Mouse (Mus musculus) bone marrow, adult 2 months (tissue): ENCODE data around the gene Ube2c. TPM values are rescaled to one million over a fixed set of nuclear protein-coding genes. Genes with fewer than 3 reads are reported as not detected.
"Not testable (repeated sequence)": the region's sequence is repeated elsewhere in the genome, so short reads cannot be mapped to it uniquely, and the experiment has no call there.

Experiments
- H3K27ac ChIP-seq: fragments of 200-500 bp; 2 replicates; pipeline ENCODE4 v1.5.1; 2012; ENCODE audit warnings: low read depth, mild to moderate bottlenecking, control low read depth, inconsistent platforms, low read length; ENCODE audit not compliant: control insufficient read depth, poor library complexity, insufficient read depth
- H3K4me1 ChIP-seq: fragments of 200-500 bp; 2 replicates; pipeline ENCODE4 v1.6.1; 2011; ENCODE audit warnings: low read length; ENCODE audit not compliant: control insufficient read depth, insufficient read depth
- H3K4me3 ChIP-seq: fragments of 200-500 bp; replicated peaks from 2 replicates; pipeline ENCODE3; 2011; ENCODE audit warnings: mild to moderate bottlenecking, low read depth, low read length, control low read depth; ENCODE audit not compliant: control insufficient read depth
- CTCF ChIP-seq: fragments of 200-500 bp; IDR thresholded peaks from 2 replicates; pipeline ENCODE4 v1.5.1; 2011; ENCODE audit warnings: low read length, control low read depth; ENCODE audit not compliant: control insufficient read depth, insufficient read depth
- POLR2A ChIP-seq: fragments of 200-500 bp; IDR thresholded peaks from 2 replicates; pipeline ENCODE4 v1.6.1; 2011; ENCODE audit warnings: low read depth, mild to moderate bottlenecking, control low read depth, low read length, borderline replicate concordance; ENCODE audit not compliant: control insufficient read depth
- WGBS: fragments of 180-500 bp; shearing (Covaris S2); methylation state at CpG from one replicate; pipeline ENCODE4 v1.1.7; 2018; 5-methylcytosine and 5-hydroxymethylcytosine counted together
- polyA plus RNA-seq: library from polyadenylated mRNA; stranded (reverse); fragments of >200 nt; gene quantifications from 2 replicates; pipeline ENCODE4 v1.2.4, GENCODE M21; 2011; ENCODE audit warnings: low replicate concordance; ENCODE audit not compliant: missing spikeins, insufficient read depth, insufficient read length

Gene Ube2c
- polyA plus RNA-seq, 1 experiment, result 261 TPM

GRCm38 (mm10) chr2:164795868-164796267 lies 26.2 kb downstream of the Ube2c start:
- WGBS, result 83% methylated on average over 4 of the region's 4 CpGs
- H3K4me3 ChIP-seq, result no peak overlapping the region
- no peak for TF ChIP-seq CTCF
- TF ChIP-seq POLR2A, result no peak
- H3K4me1 ChIP-seq, result no peaks in the 10 kb centered on the region
- no peak overlapping the region for H3K27ac ChIP-seq

GRCm38 (mm10) chr2:164798554-164798953 lies 28.9 kb downstream of the Ube2c start:
- H3K4me3 ChIP-seq, H3K4me1 ChIP-seq, H3K27ac ChIP-seq: not testable (repeated sequence)
- WGBS, result 83% methylated on average over 6 of the region's 6 CpGs

GRCm38 (mm10) chr2:164800252-164801004 lies 30.7 kb downstream of the Ube2c start:
- TF ChIP-seq POLR2A, result no peak
- no peak for TF ChIP-seq CTCF
- no peak overlapping the region for H3K27ac ChIP-seq
- peaks cover 3% of the 10 kb centered on the region; the same call in 1 of the 2 replicates for H3K4me1 ChIP-seq
- H3K4me3 ChIP-seq, result no peak overlapping the region
- WGBS, result 90% methylated on average over 13 of the region's 13 CpGs

- TF ChIP-seq POLR2A, result no peak
- TF ChIP-seq CTCF, result no peak
- 63% methylated on average over 16 of the region's 16 CpGs for WGBS
- H3K4me1 ChIP-seq, result peaks cover 3% of the 10 kb centered on the region; the same call in 1 of the 2 replicates
- H3K4me3 ChIP-seq, result peak overlapping the region; percentile 53
- no peak overlapping the region for H3K27ac ChIP-seq
Observed at GRCm38 (mm10) chr2:164803201-164803920, 33.7 kb downstream of the Ube2c start.

- WGBS, result 67% methylated on average over 1 of the region's 1 CpGs
- TF ChIP-seq POLR2A (no peak), CTCF (no peak)
- Histone ChIP-seq H3K27ac (no peak overlapping the region), H3K4me1 (peaks cover 3% of the 10 kb centered on the region; the same call in 1 of the 2 replicates), H3K4me3 (peak overlapping the region; percentile 91)
Observed at GRCm38 (mm10) chr2:164803921-164804313, 34.2 kb downstream of the Ube2c start.

GRCm38 (mm10) chr2:164804533-164805331 lies 35.0 kb downstream of the Ube2c start, which contains the start of the genes Acot8 and Zswim3:
TSS of gene Acot8 (minus strand) at chr2:164804882.
TSS of gene Zswim3 (plus strand) at chr2:164805098.
- Histone ChIP-seq H3K4me3 (peak within 1 kb of the TSS; percentile 91), H3K27ac (peak within 1 kb of the TSS; percentile 96), H3K4me1 (peaks cover 3% of the 10 kb centered on the region; the same call in 1 of the 2 replicates)
- under 1% methylated on average over 47 of the region's 47 CpGs for WGBS
- peak; percentile 94 for TF ChIP-seq POLR2A
- no peak; the same call in 1 of the 2 replicates for TF ChIP-seq CTCF

- H3K4me1 ChIP-seq, result peaks cover 3% of the 10 kb centered on the region; the same call in 1 of the 2 replicates
- TF ChIP-seq POLR2A (no peak), CTCF (no peak)
- H3K27ac ChIP-seq, result peak overlapping the region; percentile 96
- peak overlapping the region; percentile 88 for H3K4me3 ChIP-seq
- under 1% methylated on average over 21 of the region's 21 CpGs for whole genome bisulfite sequencing
Observed at GRCm38 (mm10) chr2:164805332-164805718, 35.6 kb downstream of the Ube2c start.

GRCm38 (mm10) chr2:164806614-164807013 lies 36.9 kb downstream of the Ube2c start:
- WGBS, result 82% methylated on average over 7 of the region's 7 CpGs

More at GRCm38 (mm10) chr2:164806614-164807013, 36.9 kb downstream of the Ube2c start:
- H3K4me3 ChIP-seq, result no peak overlapping the region
- TF ChIP-seq POLR2A (no peak), CTCF (no peak)
- peaks cover 3% of the 10 kb centered on the region; the same call in 1 of the 2 replicates for H3K4me1 ChIP-seq
- H3K27ac ChIP-seq, result no peak overlapping the region
